Mouse (Mus musculus): ENCODE results near the gene Zscan29. TPM values are rescaled to one million over a fixed set of nuclear protein-coding genes. Genes with fewer than 3 reads are reported as not detected.

The Zscan29 gene
- polyA plus RNA-seq, 1 experiment from 2014 or later, result 6.3 TPM

GRCm38 (mm10) chr2:121183431-121183830 lies 12.5 kb upstream of the Zscan29 start:
- ATAC-seq (replicated peaks; ENCODE audit: insufficient number of reproducible peaks, low FRiP score, low TSS enrichment), result no peak
- H3K4me3 ChIP-seq (ENCODE audit: low read depth, low read length), result no peak overlapping the region
- H3K4me2 ChIP-seq, result no peak overlapping the region
- no peaks in the 10 kb centered on the region for H3K27me3 ChIP-seq (ENCODE audit: control insufficient read depth, insufficient read depth, low read length)
- H3K9ac ChIP-seq (ENCODE audit: low read depth, low read length), result no peak overlapping the region
- H3K9me3 ChIP-seq (replicated peaks; ENCODE audit: control insufficient read depth, low read length), result no peaks in the 10 kb centered on the region
- peaks cover 27% of the 10 kb centered on the region for H3K36me3 ChIP-seq (ENCODE audit: control insufficient read depth, insufficient read depth, low read length)
- WGBS (ENCODE audit: insufficient replicate concordance), result 88% methylated on average over 5 of the region's 5 CpGs
- no peak overlapping the region for H3K27ac ChIP-seq (ENCODE audit: low read depth, low read length)
- H3K4me1 ChIP-seq (ENCODE audit: control insufficient read depth, insufficient read depth, low read length), result no peaks in the 10 kb centered on the region

- ATAC-seq (replicated peaks; ENCODE audit: insufficient number of reproducible peaks, low FRiP score, low TSS enrichment), result no peak
- H3K27ac ChIP-seq (ENCODE audit: low read depth, low read length), result no peak overlapping the region
- H3K36me3 ChIP-seq (ENCODE audit: control insufficient read depth, insufficient read depth, low read length), result peaks cover 24% of the 10 kb centered on the region
- H3K4me2 ChIP-seq, result no peak overlapping the region
- H3K9ac ChIP-seq (ENCODE audit: low read depth, low read length), result no peak overlapping the region
- H3K27me3 ChIP-seq (ENCODE audit: control insufficient read depth, insufficient read depth, low read length), result no peaks in the 10 kb centered on the region
- no peaks in the 10 kb centered on the region for H3K9me3 ChIP-seq (replicated peaks; ENCODE audit: control insufficient read depth, low read length)
- H3K4me1 ChIP-seq (ENCODE audit: control insufficient read depth, insufficient read depth, low read length), result no peaks in the 10 kb centered on the region
- 96% methylated on average over 3 of the region's 3 CpGs for WGBS (ENCODE audit: insufficient replicate concordance)
- H3K4me3 ChIP-seq (ENCODE audit: low read depth, low read length), result no peak overlapping the region
These were observed 8.0 kb upstream of the Zscan29 start for GRCm38 (mm10) chr2:121178828-121179479.

GRCm38 (mm10) chr2:121170481-121170971 lies 399 bp downstream of the Zscan29 start, which contains the start of gene Tubgcp4:
Gene Tubgcp4, plus strand, starts transcription at chr2:121170654.
- no peaks in the 10 kb centered on the region for H3K27me3 ChIP-seq (ENCODE audit: control insufficient read depth, insufficient read depth, low read length)
- H3K4me1 ChIP-seq (ENCODE audit: control insufficient read depth, insufficient read depth, low read length), result peaks cover 15% of the 10 kb centered on the region
- H3K9me3 ChIP-seq (replicated peaks; ENCODE audit: control insufficient read depth, low read length), result no peaks in the 10 kb centered on the region
- under 1% methylated on average over 33 of the region's 38 CpGs for WGBS (ENCODE audit: insufficient replicate concordance)
- ATAC-seq (replicated peaks; ENCODE audit: insufficient number of reproducible peaks, low FRiP score, low TSS enrichment), result peak; percentile 28
- H3K9ac ChIP-seq (ENCODE audit: low read depth, low read length), result peak within 1 kb of the TSS; percentile 93
- H3K4me2 ChIP-seq, result peak within 1 kb of the TSS; percentile 96
- H3K4me3 ChIP-seq (ENCODE audit: low read depth, low read length), result peak within 1 kb of the TSS; percentile 97
- peak within 1 kb of the TSS; percentile 76 for H3K27ac ChIP-seq (ENCODE audit: low read depth, low read length)
- H3K36me3 ChIP-seq (ENCODE audit: control insufficient read depth, insufficient read depth, low read length), result no peaks in the 10 kb centered on the region; the same call in 1 of the 2 replicates

- Histone ChIP-seq H3K4me2 (peak overlapping the region; percentile 96), H3K27ac (ENCODE audit: low read depth, low read length) (peak overlapping the region; percentile 76; the same call in 1 of the 2 replicates), H3K4me1 (ENCODE audit: control insufficient read depth, insufficient read depth, low read length) (peaks cover 15% of the 10 kb centered on the region), H3K4me3 (ENCODE audit: low read depth, low read length) (peak overlapping the region; percentile 97), H3K36me3 (ENCODE audit: control insufficient read depth, insufficient read depth, low read length) (no peaks in the 10 kb centered on the region; the same call in 1 of the 2 replicates), H3K9me3 (replicated peaks; ENCODE audit: control insufficient read depth, low read length) (no peaks in the 10 kb centered on the region), H3K27me3 (ENCODE audit: control insufficient read depth, insufficient read depth, low read length) (no peaks in the 10 kb centered on the region), H3K9ac (ENCODE audit: low read depth, low read length) (peak overlapping the region; percentile 93)
- no peak for ATAC-seq (replicated peaks; ENCODE audit: insufficient number of reproducible peaks, low FRiP score, low TSS enrichment)
- WGBS (ENCODE audit: insufficient replicate concordance), result 8% methylated on average over 9 of the region's 9 CpGs
These were observed 1.0 kb downstream of the Zscan29 start for GRCm38 (mm10) chr2:121169902-121170301.

GRCm38 (mm10) chr2:121169173-121169572 lies 1.8 kb downstream of the Zscan29 start:
- no peak for ATAC-seq (replicated peaks; ENCODE audit: insufficient number of reproducible peaks, low FRiP score, low TSS enrichment)
- no peaks in the 10 kb centered on the region; the same call in 1 of the 2 replicates for H3K36me3 ChIP-seq (ENCODE audit: control insufficient read depth, insufficient read depth, low read length)
- peaks cover 15% of the 10 kb centered on the region for H3K4me1 ChIP-seq (ENCODE audit: control insufficient read depth, insufficient read depth, low read length)
- WGBS (ENCODE audit: insufficient replicate concordance), result 46% methylated on average over 4 of the region's 4 CpGs
- peak overlapping the region; percentile 96 for H3K4me2 ChIP-seq
- H3K4me3 ChIP-seq (ENCODE audit: low read depth, low read length), result peak overlapping the region; percentile 97
- peak overlapping the region; percentile 93; the same call in 1 of the 2 replicates for H3K9ac ChIP-seq (ENCODE audit: low read depth, low read length)
- H3K9me3 ChIP-seq (replicated peaks; ENCODE audit: control insufficient read depth, low read length), result no peaks in the 10 kb centered on the region
- H3K27me3 ChIP-seq (ENCODE audit: control insufficient read depth, insufficient read depth, low read length), result no peaks in the 10 kb centered on the region
- no peak overlapping the region for H3K27ac ChIP-seq (ENCODE audit: low read depth, low read length)

- WGBS (ENCODE audit: insufficient replicate concordance), result 81% methylated on average over 3 of the region's 3 CpGs
- Histone ChIP-seq H3K9ac (ENCODE audit: low read depth, low read length) (no peak overlapping the region), H3K27me3 (ENCODE audit: control insufficient read depth, insufficient read depth, low read length) (no peaks in the 10 kb centered on the region), H3K9me3 (replicated peaks; ENCODE audit: control insufficient read depth, low read length) (no peaks in the 10 kb centered on the region), H3K4me1 (ENCODE audit: control insufficient read depth, insufficient read depth, low read length) (no peaks in the 10 kb centered on the region), H3K36me3 (ENCODE audit: control insufficient read depth, insufficient read depth, low read length) (peaks cover 6% of the 10 kb centered on the region), H3K4me3 (ENCODE audit: low read depth, low read length) (no peak overlapping the region), H3K4me2 (no peak overlapping the region), H3K27ac (ENCODE audit: low read depth, low read length) (no peak overlapping the region)
- no peak for ATAC-seq (replicated peaks; ENCODE audit: insufficient number of reproducible peaks, low FRiP score, low TSS enrichment)
These were observed 17.8 kb downstream of the Zscan29 start for GRCm38 (mm10) chr2:121153100-121153499.

GRCm38 (mm10) chr2:121149679-121150078 lies 21.2 kb downstream of the Zscan29 start:
- no peaks in the 10 kb centered on the region for H3K9me3 ChIP-seq (replicated peaks; ENCODE audit: control insufficient read depth, low read length)
- no peak overlapping the region for H3K4me3 ChIP-seq (ENCODE audit: low read depth, low read length)
- no peak overlapping the region for H3K9ac ChIP-seq (ENCODE audit: low read depth, low read length)
- 76% methylated on average over 5 of the region's 5 CpGs for WGBS (ENCODE audit: insufficient replicate concordance)
- no peak overlapping the region for H3K4me2 ChIP-seq
- no peaks in the 10 kb centered on the region for H3K27me3 ChIP-seq (ENCODE audit: control insufficient read depth, insufficient read depth, low read length)
- H3K36me3 ChIP-seq (ENCODE audit: control insufficient read depth, insufficient read depth, low read length), result peaks cover 9% of the 10 kb centered on the region
- H3K27ac ChIP-seq (ENCODE audit: low read depth, low read length), result no peak overlapping the region
- no peak for ATAC-seq (replicated peaks; ENCODE audit: insufficient number of reproducible peaks, low FRiP score, low TSS enrichment)
- no peaks in the 10 kb centered on the region for H3K4me1 ChIP-seq (ENCODE audit: control insufficient read depth, insufficient read depth, low read length)

- no peaks in the 10 kb centered on the region for H3K27me3 ChIP-seq (ENCODE audit: control insufficient read depth, insufficient read depth, low read length)
- H3K27ac ChIP-seq (ENCODE audit: low read depth, low read length), result no peak overlapping the region
- H3K4me1 ChIP-seq (ENCODE audit: control insufficient read depth, insufficient read depth, low read length), result peaks cover 18% of the 10 kb centered on the region
- H3K9ac ChIP-seq (ENCODE audit: low read depth, low read length), result no peak overlapping the region
- H3K9me3 ChIP-seq (replicated peaks; ENCODE audit: control insufficient read depth, low read length), result no peaks in the 10 kb centered on the region
- H3K4me3 ChIP-seq (ENCODE audit: low read depth, low read length), result no peak overlapping the region
- no peak for ATAC-seq (replicated peaks; ENCODE audit: insufficient number of reproducible peaks, low FRiP score, low TSS enrichment)
- peaks cover 9% of the 10 kb centered on the region for H3K36me3 ChIP-seq (ENCODE audit: control insufficient read depth, insufficient read depth, low read length)
- H3K4me2 ChIP-seq, result no peak overlapping the region
- 74% methylated on average over 2 of the region's 2 CpGs for WGBS (ENCODE audit: insufficient replicate concordance)
These were observed 28.5 kb downstream of the Zscan29 start for GRCm38 (mm10) chr2:121142415-121142814.

Data from heart, embryonic 11.5 days (tissue).